Comparison of ENCODE assay signal across 32 mouse cellular contexts in the genomic region with DNA sequence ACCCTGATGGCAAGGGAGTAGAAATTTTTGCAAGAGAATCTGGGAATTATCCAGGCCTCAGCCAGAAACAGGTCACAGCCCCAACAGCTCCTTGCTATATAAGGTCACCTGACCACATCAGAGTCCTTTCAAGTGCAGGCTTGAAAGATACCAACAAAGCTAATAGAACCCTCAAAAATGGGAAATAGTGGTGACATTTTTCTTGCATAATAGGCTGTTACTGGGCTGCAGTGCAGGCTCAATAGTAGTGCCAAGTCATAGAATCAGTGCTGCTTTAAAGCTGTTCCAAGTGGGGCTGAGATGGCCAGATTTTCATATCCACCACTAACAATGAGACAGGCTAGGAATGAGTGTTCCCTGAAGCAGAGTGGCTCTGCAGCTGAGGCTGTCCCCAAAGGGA. TPM values are rescaled to one million over a fixed set of nuclear protein-coding genes. Genes with fewer than 3 reads are reported as not detected.
DNase-seq lines count a peak whose midpoint lies in the region; ATAC-seq and TF ChIP-seq lines count a peak whose summit lies in the region.
"Had no signal": no experiment of that assay in that cellular context is flagged by ENCODE, and none has a peak within 500 bp of the region (broad histone marks: within the 10 kb centered on the region; RNA-seq: fewer than 3 reads in every experiment).

No protein-coding gene starts in this region.

- TF ChIP-seq POLR2A in brain, embryonic 14.5 days (IDR thresholded peaks at IDR 0.05; ENCODE audit: borderline replicate concordance, extremely low read depth, insufficient read depth, insufficient read length, poor library complexity, severe bottlenecking) = no peak

- peak; percentile 25 for DNase-seq in forebrain, embryonic 14.5 days (ENCODE audit: low spot score)
- no peak for DNase-seq in forebrain, embryonic 11.5 days (ENCODE audit: low spot score)
- peak; percentile 26 to 41 for DNase-seq in right cerebral cortex, postnatal 10 days (ENCODE audit: low spot score in 2 of 2)
- no peak for DNase-seq in right cerebral cortex, postnatal 36 days (ENCODE audit: low spot score in 2 of 2)
- peak; percentile 64 for DNase-seq in brain, embryonic 14.5 days (ENCODE audit: low read depth)
- peak; percentile 4 for DNase-seq in telencephalon, adult 2 months (ENCODE audit: low read depth, low spot score)
- DNase-seq in thymus, postnatal 0 days (ENCODE audit: low spot score) = no peak
- DNase-seq in B cell, adult 2 months = no peak
- DNase-seq: cerebellum, adult 8-10 months; cerebellum, postnatal 25 days; gastrocnemius, adult 2 months; heart, postnatal 10 days; kidney, adult 9 months; kidney, postnatal 10 days; layer of hippocampus, adult 9-11 months; liver, postnatal 0 days; right cerebral cortex, adult 18-20 months had no signal

- no peaks in the 10 kb centered on the region for H3K9me3 ChIP-seq in forebrain, embryonic 14.5 days (replicated peaks; ENCODE audit: control insufficient read depth, low read length)
- no peaks in the 10 kb centered on the region for H3K9me3 ChIP-seq in forebrain, embryonic 11.5 days (ENCODE audit: control insufficient read depth, low read length)
- H3K9me3 ChIP-seq: embryonic facial prominence, embryonic 10.5 days; embryonic facial prominence, embryonic 15.5 days; forebrain, embryonic 15.5 days; heart, embryonic 13.5 days; limb, embryonic 12.5 days; liver, embryonic 12.5 days; stomach, embryonic 15.5 days had no signal

- H3K9ac ChIP-seq in forebrain, embryonic 14.5 days (ENCODE audit: low read length) = no peak overlapping the region
- H3K9ac ChIP-seq in forebrain, embryonic 11.5 days (ENCODE audit: low read length) = no peak overlapping the region
- H3K9ac ChIP-seq: embryonic facial prominence, embryonic 15.5 days; forebrain, embryonic 15.5 days; heart, embryonic 13.5 days; hindbrain, embryonic 14.5 days; limb, embryonic 12.5 days; liver, embryonic 12.5 days; liver, postnatal 0 days; stomach, embryonic 15.5 days had no signal

- no peak overlapping the region for H3K4me3 ChIP-seq in forebrain, embryonic 14.5 days (ENCODE audit: low read depth, low read length)
- no peak overlapping the region for H3K4me3 ChIP-seq in forebrain, embryonic 11.5 days (ENCODE audit: low read depth, low read length)
- H3K4me3 ChIP-seq: embryonic facial prominence, embryonic 10.5 days; embryonic facial prominence, embryonic 15.5 days; forebrain, embryonic 15.5 days; gastrocnemius, adult 2 months; heart, embryonic 13.5 days; limb, embryonic 12.5 days; liver, embryonic 12.5 days; stomach, embryonic 15.5 days had no signal

- H3K27ac ChIP-seq in forebrain, embryonic 14.5 days (ENCODE audit: low read depth, low read length) = no peak overlapping the region
- H3K27ac ChIP-seq in forebrain, embryonic 11.5 days (ENCODE audit: low read depth, low read length) = no peak overlapping the region
- H3K27ac ChIP-seq: embryonic facial prominence, embryonic 10.5 days; embryonic facial prominence, embryonic 15.5 days; forebrain, embryonic 15.5 days; gastrocnemius, adult 2 months; heart, embryonic 13.5 days; hindbrain, embryonic 14.5 days; limb, embryonic 12.5 days; liver, embryonic 12.5 days; stomach, embryonic 15.5 days had no signal

- no peak overlapping the region for H3K4me2 ChIP-seq in forebrain, embryonic 14.5 days (ENCODE audit: low read length)
- H3K4me2 ChIP-seq in forebrain, embryonic 11.5 days (ENCODE audit: low read depth, low read length, severe bottlenecking) = no peak overlapping the region
- H3K4me2 ChIP-seq: embryonic facial prominence, embryonic 15.5 days; forebrain, embryonic 15.5 days; heart, embryonic 13.5 days; hindbrain, embryonic 14.5 days; limb, embryonic 12.5 days; liver, embryonic 12.5 days; midbrain, embryonic 11.5 days; stomach, embryonic 15.5 days had no signal

- H3K4me1 ChIP-seq in forebrain, embryonic 14.5 days (ENCODE audit: control insufficient read depth, insufficient read depth, low read length) = no peaks in the 10 kb centered on the region
- no peaks in the 10 kb centered on the region for H3K4me1 ChIP-seq in forebrain, embryonic 11.5 days (replicated peaks; ENCODE audit: control insufficient read depth, insufficient read depth, low read length)
- H3K4me1 ChIP-seq: embryonic facial prominence, embryonic 10.5 days; embryonic facial prominence, embryonic 15.5 days; limb, embryonic 12.5 days; liver, embryonic 12.5 days; stomach, embryonic 15.5 days had no signal

- no peaks in the 10 kb centered on the region for H3K27me3 ChIP-seq in forebrain, embryonic 14.5 days (replicated peaks; ENCODE audit: control insufficient read depth, insufficient read depth, low read length)
- H3K27me3 ChIP-seq in forebrain, embryonic 11.5 days (ENCODE audit: control insufficient read depth, insufficient read depth, low read length) = no peaks in the 10 kb centered on the region
- H3K27me3 ChIP-seq: CH12.LX; embryonic facial prominence, embryonic 15.5 days; forebrain, embryonic 15.5 days; heart, embryonic 13.5 days; limb, embryonic 12.5 days; liver, embryonic 12.5 days; stomach, embryonic 15.5 days had no signal

- no peaks in the 10 kb centered on the region for H3K36me3 ChIP-seq in forebrain, embryonic 14.5 days (ENCODE audit: control insufficient read depth, insufficient read depth, low read length)
- H3K36me3 ChIP-seq in forebrain, embryonic 11.5 days (ENCODE audit: control insufficient read depth, insufficient read depth, low read length) = no peaks in the 10 kb centered on the region
- H3K36me3 ChIP-seq: embryonic facial prominence, embryonic 10.5 days; embryonic facial prominence, embryonic 15.5 days; forebrain, embryonic 15.5 days; heart, embryonic 13.5 days; limb, embryonic 12.5 days; liver, embryonic 12.5 days; stomach, embryonic 15.5 days had no signal

- TF ChIP-seq CTCF in brain, embryonic 14.5 days (IDR thresholded peaks at IDR 0.05; ENCODE audit: borderline replicate concordance, extremely low read depth, insufficient read depth, insufficient read length) = no peak

- 0 out of 2 replicates have a peak, but pooled peaks have one; percentile 18 for ATAC-seq in forebrain, embryonic 14.5 days
- no peak for ATAC-seq in forebrain, embryonic 11.5 days (replicated peaks; ENCODE audit: low FRiP score)
- ATAC-seq: forebrain, embryonic 15.5 days; intestine, postnatal 0 days; liver, embryonic 12.5 days; liver, postnatal 0 days; lung, postnatal 0 days; midbrain, embryonic 16.5 days had no signal

RNA-seq across cellular contexts. Expression of gene Lrrc9, which starts 40.6 kb away (rescaled TPM):
- 2.0 and 2.1 TPM in 2 replicates for polyA plus RNA-seq in forebrain, embryonic 14.5 days (2014; fragmentation: Nextera tagmentation; extraction: Ambion mirVana)
- polyA plus RNA-seq in forebrain, embryonic 11.5 days (2014; fragmentation: Nextera tagmentation; extraction: Ambion mirVana) = 2.6 and 2.8 TPM in 2 replicates
- polyA plus RNA-seq in brain, embryonic 14.5 days (2012; rRNA removed) = 3.0 and 3.1 TPM in 2 replicates
- 1.3 and 1.7 TPM in 2 replicates for polyA plus RNA-seq in thymus, postnatal 0 days (2015; fragmentation: Nextera tagmentation; extraction: Ambion mirVana)
- polyA plus RNA-seq: C2C12; large intestine, adult 2 months had no signal

RNA-seq across cellular contexts. Expression of gene Pcnx4, which starts 54.0 kb away (rescaled TPM):
- polyA plus RNA-seq in forebrain, embryonic 14.5 days (2014; fragmentation: Nextera tagmentation; extraction: Ambion mirVana) = 20.6 and 21.9 TPM in 2 replicates
- polyA plus RNA-seq in forebrain, embryonic 11.5 days (2014; fragmentation: Nextera tagmentation; extraction: Ambion mirVana) = 15.8 and 18.0 TPM in 2 replicates
- 15.7 and 17.7 TPM in 2 replicates for polyA plus RNA-seq in brain, embryonic 14.5 days (2012; rRNA removed)
- 7.5 and 8.4 TPM in 2 replicates for polyA plus RNA-seq in thymus, postnatal 0 days (2015; fragmentation: Nextera tagmentation; extraction: Ambion mirVana)

Comparison
In these comparisons a context has a peak if more than half of its experiments do, and no peak if none do; other contexts are left out.
1. DNase-seq: peak in forebrain, embryonic 14.5 days (single experiment), right cerebral cortex, postnatal 10 days (2 of 2), brain, embryonic 14.5 days (single experiment) and telencephalon, adult 2 months (single experiment); none in forebrain, embryonic 11.5 days (single experiment), right cerebral cortex, postnatal 36 days (0 of 2), thymus, postnatal 0 days (single experiment) and B cell, adult 2 months (0 of 2).